Mouse (Mus musculus) embryonic fibroblast, embryonic 13.5 days (primary cell): Measurements from ENCODE around the gene Unc79.

Source experiments
- CTCF ChIP-seq: IDR thresholded peaks from 2 replicates; pipeline ENCODE4 v1.5.1; 2011; ENCODE audit warnings: mild to moderate bottlenecking, control low read depth, low read length, moderate library complexity, borderline replicate concordance; ENCODE audit not compliant: insufficient read depth
- POLR2A ChIP-seq: IDR thresholded peaks from 2 replicates; pipeline ENCODE4 v1.6.1; 2011; ENCODE audit warnings: low read depth, mild to moderate bottlenecking, control low read depth, low read length, moderate library complexity

DNA sequence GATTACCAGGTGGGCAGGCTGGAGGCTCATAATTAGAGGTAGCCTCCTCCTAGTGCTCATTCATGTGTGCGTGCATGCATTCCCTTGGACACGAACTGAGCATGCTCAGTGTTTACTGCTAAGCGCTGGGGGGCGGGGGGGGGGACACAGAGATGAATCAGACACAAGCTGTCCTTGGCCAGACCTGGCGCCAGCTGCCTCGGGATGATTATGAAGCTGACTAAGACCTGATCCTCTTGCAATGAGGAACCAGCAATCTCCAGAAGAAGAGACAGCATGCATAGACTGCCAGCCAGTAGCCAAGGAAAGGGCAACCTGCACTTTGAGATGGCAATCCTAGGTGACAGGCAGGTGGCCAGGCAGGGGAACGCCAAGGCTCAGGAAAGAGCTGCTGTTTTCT is 256.9 kb downstream of the Unc79 start:
- TF ChIP-seq CTCF (no peak), POLR2A (no peak)
